Mouse (Mus musculus): ENCODE measurements around the gene Sf3a3. TPM values are rescaled to one million over a fixed set of nuclear protein-coding genes. Genes with fewer than 3 reads are reported as not detected.

Gene Sf3a3
- polyA plus RNA-seq, 1 experiment from 2014 or later: 73.4 TPM

DNA sequence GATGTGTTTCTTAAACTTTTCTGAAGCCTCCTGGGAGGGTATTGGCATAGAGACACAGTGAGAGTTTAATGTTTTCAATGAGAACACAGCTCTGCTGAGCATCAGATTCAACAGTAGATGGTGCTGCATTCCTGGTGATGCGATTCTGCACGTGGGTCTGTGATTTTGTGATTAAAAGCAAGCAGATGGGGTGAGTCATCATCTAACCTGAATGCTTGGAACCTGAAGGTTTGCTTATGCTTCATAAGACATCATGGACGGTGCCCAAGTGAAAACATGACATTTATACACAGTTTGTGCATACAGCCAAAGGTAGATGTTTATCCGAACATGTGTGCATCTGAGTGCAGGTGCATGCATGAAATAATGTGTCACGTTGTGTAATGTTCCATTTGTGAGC, 56.0 kb downstream of the Sf3a3 start:
- Histone ChIP-seq H3K9me3 (ENCODE audit: control insufficient read depth, low read length) (no peaks in the 10 kb centered on the region), H3K4me1 (ENCODE audit: control insufficient read depth in 2 of 2, insufficient read depth in 2 of 2, low read length in 2 of 2) (peaks cover 12 to 22% of the 10 kb centered on the region in 2 experiments), H3K4me2 (ENCODE audit: low read length) (no peak overlapping the region), H3K27me3 (ENCODE audit: control insufficient read depth, insufficient read depth, low read length) (no peaks in the 10 kb centered on the region), H3K36me3 (ENCODE audit: control insufficient read depth, insufficient read depth, low read length) (no peaks in the 10 kb centered on the region), H3K4me3 (ENCODE audit: control insufficient read depth in 1 of 2, insufficient read depth in 1 of 2, low read depth in 1 of 2, low read length in 2 of 2) (no peak overlapping the region), H3K27ac (replicated peaks in 1 of 2; ENCODE audit: control insufficient read depth in 1 of 2, insufficient read depth in 1 of 2, low read depth in 2 of 2, low read length in 2 of 2) (no peak overlapping the region), H3K9ac (ENCODE audit: low read length) (no peak overlapping the region)
- WGBS: 68% methylated on average over 5 of the region's 5 CpGs
- ATAC-seq (ENCODE audit: insufficient number of reproducible peaks, insufficient read depth, low FRiP score, low read depth): no peak

- peak; percentile 65 for ATAC-seq (ENCODE audit: insufficient number of reproducible peaks, insufficient read depth, low FRiP score, low read depth)
- Histone ChIP-seq H3K27me3 (ENCODE audit: control insufficient read depth, insufficient read depth, low read length) (no peaks in the 10 kb centered on the region), H3K36me3 (ENCODE audit: control insufficient read depth, insufficient read depth, low read length) (no peaks in the 10 kb centered on the region), H3K9ac (ENCODE audit: low read length) (no peak overlapping the region), H3K9me3 (ENCODE audit: control insufficient read depth, low read length) (no peaks in the 10 kb centered on the region), H3K4me1 (ENCODE audit: control insufficient read depth in 2 of 2, insufficient read depth in 2 of 2, low read length in 2 of 2) (peaks cover 5 to 10% of the 10 kb centered on the region in 2 experiments; a peak in 2 of 4 replicates), H3K27ac (replicated peaks in 1 of 2; ENCODE audit: control insufficient read depth in 1 of 2, insufficient read depth in 1 of 2, low read depth in 2 of 2, low read length in 2 of 2) (peak overlapping the region; percentile 85 to 94), H3K4me3 (ENCODE audit: control insufficient read depth in 1 of 2, insufficient read depth in 1 of 2, low read depth in 1 of 2, low read length in 2 of 2) (no peak overlapping the region), H3K4me2 (ENCODE audit: low read length) (no peak overlapping the region)
- 36% methylated on average over 4 of the region's 4 CpGs for WGBS
Measured at GRCm38 (mm10) chr4:124772125-124772524, 57.5 kb downstream of the Sf3a3 start.

DNA sequence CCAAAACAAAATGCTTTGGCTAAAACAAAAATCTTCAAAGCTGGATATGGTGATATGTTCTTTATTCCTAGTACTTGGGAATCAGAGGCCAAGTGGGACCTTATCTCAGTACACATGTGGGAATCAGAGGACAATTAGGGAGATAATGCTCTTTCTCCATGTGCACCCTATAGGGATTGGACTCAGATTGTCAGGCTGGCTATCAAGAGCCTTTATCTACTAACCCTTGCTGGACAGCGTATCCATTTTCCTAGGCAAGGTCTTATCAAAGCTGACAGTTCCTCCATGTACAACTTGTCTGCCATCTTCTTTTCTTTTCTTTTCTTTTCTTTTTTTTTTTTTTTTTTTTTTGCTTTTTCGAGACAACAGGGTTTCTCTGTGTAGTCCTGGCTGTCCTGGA, 58.9 kb downstream of the Sf3a3 start:
- 45% methylated on average over 2 of the region's 2 CpGs for WGBS
- Histone ChIP-seq H3K9ac (ENCODE audit: low read length) (no peak overlapping the region), H3K4me1 (ENCODE audit: control insufficient read depth in 2 of 2, insufficient read depth in 2 of 2, low read length in 2 of 2) (peaks cover 5 to 10% of the 10 kb centered on the region in 2 experiments; a peak in 2 of 4 replicates), H3K4me3 (ENCODE audit: control insufficient read depth in 1 of 2, insufficient read depth in 1 of 2, low read depth in 1 of 2, low read length in 2 of 2) (no peak overlapping the region), H3K27ac (replicated peaks in 1 of 2; ENCODE audit: control insufficient read depth in 1 of 2, insufficient read depth in 1 of 2, low read depth in 2 of 2, low read length in 2 of 2) (peak overlapping the region in 1 of 2 experiments; percentile 85; a peak in 1 of 4 replicates), H3K36me3 (ENCODE audit: control insufficient read depth, insufficient read depth, low read length) (no peaks in the 10 kb centered on the region), H3K9me3 (ENCODE audit: control insufficient read depth, low read length) (no peaks in the 10 kb centered on the region), H3K27me3 (ENCODE audit: control insufficient read depth, insufficient read depth, low read length) (no peaks in the 10 kb centered on the region), H3K4me2 (ENCODE audit: low read length) (no peak overlapping the region)
- no peak for ATAC-seq (ENCODE audit: insufficient number of reproducible peaks, insufficient read depth, low FRiP score, low read depth)

DNA sequence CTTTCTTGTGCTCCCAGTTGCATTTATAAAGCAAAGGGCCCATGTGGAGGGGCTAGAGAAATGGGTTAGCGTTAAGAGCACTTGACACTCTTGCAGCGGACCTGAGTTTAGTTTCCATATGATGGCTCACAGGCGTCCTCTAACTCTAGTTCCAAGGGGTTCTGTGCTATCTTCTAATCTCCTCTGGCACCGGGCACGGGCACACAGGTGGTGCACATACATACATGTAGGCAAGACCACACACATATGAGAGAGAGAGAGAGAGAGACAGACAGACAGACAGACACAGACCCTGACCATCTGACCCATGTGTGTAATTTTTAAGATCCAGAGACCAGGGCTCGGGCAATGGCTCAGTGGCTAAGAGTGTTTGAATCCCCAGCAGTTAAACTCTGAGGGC, 59.4 kb downstream of the Sf3a3 start:
- no peak overlapping the region for H3K4me3 ChIP-seq (ENCODE audit: control insufficient read depth in 1 of 2, insufficient read depth in 1 of 2, low read depth in 1 of 2, low read length in 2 of 2)
- 76% methylated on average over 6 of the region's 6 CpGs for WGBS
- H3K9me3 ChIP-seq (ENCODE audit: control insufficient read depth, low read length): no peaks in the 10 kb centered on the region
- H3K27ac ChIP-seq (replicated peaks in 1 of 2; ENCODE audit: control insufficient read depth in 1 of 2, insufficient read depth in 1 of 2, low read depth in 2 of 2, low read length in 2 of 2): no peak overlapping the region
- peaks cover 5 to 10% of the 10 kb centered on the region in 2 experiments; a peak in 2 of 4 replicates for H3K4me1 ChIP-seq (ENCODE audit: control insufficient read depth in 2 of 2, insufficient read depth in 2 of 2, low read length in 2 of 2)
- no peak overlapping the region for H3K4me2 ChIP-seq (ENCODE audit: low read length)
- no peak for ATAC-seq (ENCODE audit: insufficient number of reproducible peaks, insufficient read depth, low FRiP score, low read depth)
- no peaks in the 10 kb centered on the region for H3K27me3 ChIP-seq (ENCODE audit: control insufficient read depth, insufficient read depth, low read length)
- no peak overlapping the region for H3K9ac ChIP-seq (ENCODE audit: low read length)
- no peaks in the 10 kb centered on the region for H3K36me3 ChIP-seq (ENCODE audit: control insufficient read depth, insufficient read depth, low read length)

DNA sequence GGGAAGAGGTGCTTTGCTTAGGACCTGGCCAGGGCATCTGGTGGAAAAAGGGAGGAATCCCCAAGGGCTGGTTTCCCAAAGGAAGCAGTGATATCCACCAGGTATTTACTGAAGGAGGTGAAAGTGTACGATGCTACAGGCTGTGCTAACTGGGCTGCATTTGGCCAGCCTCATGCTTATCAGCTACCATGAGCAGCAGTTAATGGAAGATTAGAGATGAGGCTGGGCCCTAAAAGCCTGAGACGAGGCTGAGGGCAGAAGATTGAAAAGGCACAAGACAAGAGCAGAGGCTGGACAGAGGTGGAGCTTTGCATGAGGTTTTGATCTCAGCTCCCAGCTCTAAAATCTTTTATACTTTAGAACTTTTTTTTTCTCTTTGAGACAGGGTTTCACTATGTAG, 59.9 kb downstream of the Sf3a3 start:
- Histone ChIP-seq H3K9ac (ENCODE audit: low read length) (no peak overlapping the region), H3K27me3 (ENCODE audit: control insufficient read depth, insufficient read depth, low read length) (no peaks in the 10 kb centered on the region), H3K27ac (replicated peaks in 1 of 2; ENCODE audit: control insufficient read depth in 1 of 2, insufficient read depth in 1 of 2, low read depth in 2 of 2, low read length in 2 of 2) (no peak overlapping the region), H3K4me1 (ENCODE audit: control insufficient read depth in 2 of 2, insufficient read depth in 2 of 2, low read length in 2 of 2) (peaks cover 5 to 10% of the 10 kb centered on the region in 2 experiments; a peak in 2 of 4 replicates), H3K36me3 (ENCODE audit: control insufficient read depth, insufficient read depth, low read length) (peaks cover 4% of the 10 kb centered on the region), H3K4me2 (ENCODE audit: low read length) (no peak overlapping the region), H3K4me3 (ENCODE audit: control insufficient read depth in 1 of 2, insufficient read depth in 1 of 2, low read depth in 1 of 2, low read length in 2 of 2) (no peak overlapping the region), H3K9me3 (ENCODE audit: control insufficient read depth, low read length) (no peaks in the 10 kb centered on the region)
- 13% methylated on average over 2 of the region's 2 CpGs for WGBS
- ATAC-seq (ENCODE audit: insufficient number of reproducible peaks, insufficient read depth, low FRiP score, low read depth): no peak

DNA sequence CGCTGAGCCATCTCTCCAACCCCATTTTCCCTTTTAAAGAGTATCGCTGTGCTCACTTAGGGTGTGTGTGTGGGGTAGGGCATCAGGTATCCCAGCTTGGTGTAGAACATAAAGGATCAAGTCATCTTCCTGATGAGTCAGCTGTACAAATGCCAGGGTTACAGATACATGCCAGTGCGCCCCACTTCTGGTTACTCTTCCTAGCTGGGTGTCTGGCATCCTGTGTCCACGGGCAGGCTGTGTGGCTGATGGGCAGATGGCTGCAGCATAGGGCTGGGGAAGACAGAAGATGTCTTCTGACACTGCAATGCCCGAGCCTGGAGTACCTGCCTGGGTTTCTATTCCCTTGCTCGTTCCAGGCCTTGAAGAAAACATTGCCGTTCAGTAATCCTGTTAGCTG, 66.8 kb downstream of the Sf3a3 start:
- H3K4me3 ChIP-seq (ENCODE audit: control insufficient read depth in 1 of 2, insufficient read depth in 1 of 2, low read depth in 1 of 2, low read length in 2 of 2): no peak overlapping the region
- 90% methylated on average over 7 of the region's 7 CpGs for WGBS

More for the DNA sequence above, 66.8 kb downstream of the Sf3a3 start:
- H3K9ac ChIP-seq (ENCODE audit: low read length): no peak overlapping the region
- peaks cover 67% of the 10 kb centered on the region for H3K36me3 ChIP-seq (ENCODE audit: control insufficient read depth, insufficient read depth, low read length)
- H3K4me1 ChIP-seq (ENCODE audit: control insufficient read depth in 2 of 2, insufficient read depth in 2 of 2, low read length in 2 of 2): no peaks in the 10 kb centered on the region
- H3K27me3 ChIP-seq (ENCODE audit: control insufficient read depth, insufficient read depth, low read length): no peaks in the 10 kb centered on the region
- no peaks in the 10 kb centered on the region for H3K9me3 ChIP-seq (ENCODE audit: control insufficient read depth, low read length)
- ATAC-seq (ENCODE audit: insufficient number of reproducible peaks, insufficient read depth, low FRiP score, low read depth): no peak
- no peak overlapping the region for H3K27ac ChIP-seq (replicated peaks in 1 of 2; ENCODE audit: control insufficient read depth in 1 of 2, insufficient read depth in 1 of 2, low read depth in 2 of 2, low read length in 2 of 2)
- no peak overlapping the region for H3K4me2 ChIP-seq (ENCODE audit: low read length)

MicroRNA genes within 50 kb of the gene (microRNA counts, 519-probe panel; counts per million panel counts)
- microRNA mmu-miR-697: 322 counts per million, percentile 70 among the panel's probes with 10 or more counts
- 322 counts per million, percentile 70 among the panel's probes with 10 or more counts for microRNA mmu-miR-698

Small RNA genes lying within 50 kb of the gene (microRNA-seq; reads per million reads assigned to microRNA genes)
- gene Gm24721: not detected
- gene Mir697: not detected
- gene Mir698: not detected

Other genes starting within 250 kb of the Sf3a3 start
- not detected in 2 replicates for gene 3100002H09Rik, start 104.0 kb upstream of the Sf3a3 start, polyA plus RNA-seq (2014; fragmentation: Nextera tagmentation; extraction: Ambion mirVana)
- gene Pou3f1, start 58.0 kb upstream of the Sf3a3 start, polyA plus RNA-seq (2014; fragmentation: Nextera tagmentation; extraction: Ambion mirVana): 0.19 and 0.20 TPM in 2 replicates
- gene Utp11, start 21.2 kb upstream of the Sf3a3 start, polyA plus RNA-seq (2014; fragmentation: Nextera tagmentation; extraction: Ambion mirVana): 38.8 and 42.5 TPM in 2 replicates
- 6.8 and 7.0 TPM in 2 replicates for gene Fhl3, start 14.1 kb upstream of the Sf3a3 start, polyA plus RNA-seq (2014; fragmentation: Nextera tagmentation; extraction: Ambion mirVana)
- 17.3 and 18.6 TPM in 2 replicates for gene Inpp5b, start 27.1 kb downstream of the Sf3a3 start, polyA plus RNA-seq (2014; fragmentation: Nextera tagmentation; extraction: Ambion mirVana)
- gene Mtf1, start 87.3 kb downstream of the Sf3a3 start, polyA plus RNA-seq (2014; fragmentation: Nextera tagmentation; extraction: Ambion mirVana): 11.4 and 14.0 TPM in 2 replicates
- 23.1 and 28.1 TPM in 2 replicates for gene Yrdc, start 135.9 kb downstream of the Sf3a3 start, polyA plus RNA-seq (2014; fragmentation: Nextera tagmentation; extraction: Ambion mirVana)
- 48.8 and 56.9 TPM in 2 replicates for gene 1110065P20Rik, start 136.4 kb downstream of the Sf3a3 start, polyA plus RNA-seq (2014; fragmentation: Nextera tagmentation; extraction: Ambion mirVana)
- 0.14 and 0.16 TPM in 2 replicates for gene Maneal, start 147.4 kb downstream of the Sf3a3 start, polyA plus RNA-seq (2014; fragmentation: Nextera tagmentation; extraction: Ambion mirVana)
- gene Epha10, start 166.1 kb downstream of the Sf3a3 start, polyA plus RNA-seq (2014; fragmentation: Nextera tagmentation; extraction: Ambion mirVana): not detected in 2 replicates
- gene 9930104L06Rik, start 222.3 kb downstream of the Sf3a3 start, polyA plus RNA-seq (2014; fragmentation: Nextera tagmentation; extraction: Ambion mirVana): 3.2 and 4.3 TPM in 2 replicates
- 95.1 and 98.7 TPM in 2 replicates for gene Cdca8, start 224.5 kb downstream of the Sf3a3 start, polyA plus RNA-seq (2014; fragmentation: Nextera tagmentation; extraction: Ambion mirVana)